Mouse (Mus musculus) heart, postnatal 0 days (tissue): ENCODE results near the gene Ppih.

Experiments
- CTCF ChIP-seq: IDR thresholded peaks from 2 replicates; pipeline ENCODE4 v1.5.1; 2016; ENCODE audit warnings: antibody characterized with exemption, control low read depth, low read depth
- EP300 ChIP-seq: IDR thresholded peaks from 2 replicates; pipeline ENCODE4 v1.6.1; 2016; ENCODE audit warnings: antibody characterized with exemption, low read depth

DNA sequence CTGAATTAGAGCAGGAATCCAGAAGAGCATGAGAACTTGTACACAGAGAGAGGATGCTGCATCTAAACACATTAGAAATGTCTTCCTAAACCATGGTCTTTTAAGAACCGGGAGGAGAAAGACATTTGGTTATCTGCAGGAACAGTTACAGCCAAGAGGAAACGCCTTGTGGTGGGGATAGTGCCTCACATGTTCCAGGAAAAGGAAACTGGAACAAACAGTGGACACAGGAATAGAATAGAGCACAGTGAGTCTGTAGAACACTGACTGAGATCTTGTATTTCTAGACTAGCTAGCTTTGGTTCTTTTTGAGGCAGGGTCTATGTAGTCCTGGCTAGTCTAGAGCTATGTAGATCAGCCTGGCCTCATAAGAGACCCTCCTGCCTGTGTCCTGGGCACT lies 45.1 kb downstream of the Ppih start:
- TF ChIP-seq CTCF (no peak), EP300 (peak; percentile 71; the same call in 1 of the 2 replicates)
